Comparison of ENCODE assay signal across 8 mouse cellular contexts in genomic region chr14:24059747-24060146, GRCm38 (mm10). TPM values are rescaled to one million over a fixed set of nuclear protein-coding genes. Genes with fewer than 3 reads are reported as not detected.
DNase-seq lines count a peak whose midpoint lies in the region.

No protein-coding gene starts in this region.

- intact Hi-C loops in heart, postnatal 36 days (cut with DNase I), result loop anchor here (2.0 kb wide), 1 partner anchor 477 kb away; no protein-coding TSS in a partner anchor
- intact Hi-C loops in left cerebral cortex, postnatal 36 days (cut with DNase I), result loop anchor here (2.0 to 10.0 kb wide), 2 partner anchors 49 to 485 kb away; no protein-coding TSS in a partner anchor

- DNase-seq in heart, postnatal 4 days, result peak; percentile 26
- no peak for DNase-seq in heart, postnatal 36 days
- DNase-seq in 416B (ENCODE audit: low read depth) (peak; percentile 42), ZHBTc4 (ENCODE audit: low read depth, low spot score) (peak; percentile 69)
- peak; percentile 36 for DNase-seq in embryo, embryonic 9.5 days (ENCODE audit: extremely low spot score)
- peak; percentile 26 to 35 for DNase-seq in left cerebral cortex, postnatal 36 days (ENCODE audit: low spot score in 2 of 2)
- peak; percentile 27 for DNase-seq in telencephalon, adult 2 months (ENCODE audit: low read depth, low spot score)
- no peak for DNase-seq in ovary, adult 18-20 months (ENCODE audit: low spot score)

RNA-seq across cellular contexts. Expression of gene Kcnma1, which starts 45.5 kb away (rescaled TPM):
- total RNA-seq in heart, postnatal 4 days (2021), result under 1 TPM; 0.43 to 0.48 TPM
- under 1 TPM; 0.62 to 0.94 TPM for total RNA-seq in heart, postnatal 36 days (2021)
- total RNA-seq in left cerebral cortex, postnatal 36 days (2021), result 100 to 1,000 TPM; 177 to 194 TPM

Comparison
In these comparisons a context has a peak if more than half of its experiments do, and no peak if none do; other contexts are left out.
1. DNase-seq: peak in heart, postnatal 4 days (single experiment), 416B (single experiment), ZHBTc4 (single experiment), embryo, embryonic 9.5 days (single experiment), left cerebral cortex, postnatal 36 days (2 of 2) and telencephalon, adult 2 months (single experiment); none in heart, postnatal 36 days (0 of 2) and ovary, adult 18-20 months (single experiment).
2. RNA of gene Kcnma1, which starts 45.5 kb away (total RNA-seq): 177 to 194 TPM in left cerebral cortex, postnatal 36 days; 0.62 to 0.94 TPM in heart, postnatal 36 days and 0.43 to 0.48 TPM in heart, postnatal 4 days; every median in the first group is over 10 times any median in the second.